Mouse (Mus musculus): ENCODE results near the gene Rps27l. TPM values are rescaled to one million over a fixed set of nuclear protein-coding genes. Genes with fewer than 3 reads are reported as not detected.

The Rps27l gene
- polyA plus RNA-seq, 1 experiment from 2014 or later, result 705 TPM

DNA sequence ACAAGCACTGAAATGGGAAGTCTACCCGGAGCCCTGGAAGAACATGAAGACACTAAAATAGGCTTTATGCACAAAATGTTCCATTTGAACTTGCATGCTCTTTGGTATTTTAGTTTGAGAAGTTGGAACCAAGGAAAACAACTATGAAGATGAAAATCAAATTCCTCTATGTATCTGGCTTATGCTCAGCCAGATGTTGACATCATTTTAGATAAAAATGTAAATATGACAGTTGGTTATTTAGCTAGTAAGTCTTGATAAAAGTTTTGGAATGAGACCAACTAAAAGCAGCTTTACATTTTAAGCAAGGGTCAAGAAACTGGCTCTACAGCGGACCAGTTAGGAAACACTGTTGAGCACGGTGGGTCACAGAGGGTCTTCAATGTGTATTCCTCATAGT, 31.3 kb upstream of the Rps27l start:
- peaks cover 4% of the 10 kb centered on the region; the same call in 1 of the 2 replicates for H3K36me3 ChIP-seq
- DNase-seq (ENCODE audit: low spot score), result no peak
- peaks cover 39% of the 10 kb centered on the region for H3K4me1 ChIP-seq
- no peaks in the 10 kb centered on the region for H3K9me3 ChIP-seq
- H3K27me3 ChIP-seq (ENCODE audit: insufficient read depth, poor library complexity, severe bottlenecking), result no peaks in the 10 kb centered on the region
- H3K27ac ChIP-seq, result no peak overlapping the region
- no peak overlapping the region for H3K4me3 ChIP-seq
- WGBS, result 93% methylated on average over 3 of the region's 3 CpGs

GRCm38 (mm10) chr9:66915401-66915800, 30.5 kb upstream of the Rps27l start:
- Histone ChIP-seq H3K4me1 (peaks cover 34% of the 10 kb centered on the region), H3K9me3 (no peaks in the 10 kb centered on the region), H3K27ac (peak overlapping the region; percentile 42), H3K36me3 (peaks cover 4% of the 10 kb centered on the region; the same call in 1 of the 2 replicates), H3K4me3 (no peak overlapping the region), H3K27me3 (ENCODE audit: insufficient read depth, poor library complexity, severe bottlenecking) (no peaks in the 10 kb centered on the region)
- no peak for DNase-seq (ENCODE audit: low spot score)
- 83% methylated on average over 5 of the region's 5 CpGs for WGBS

GRCm38 (mm10) chr9:66915869-66916785, 29.8 kb upstream of the Rps27l start:
- H3K4me1 ChIP-seq, result peaks cover 36% of the 10 kb centered on the region
- DNase-seq (ENCODE audit: low spot score), result no peak
- peak overlapping the region; percentile 42; the same call in 1 of the 2 replicates for H3K27ac ChIP-seq
- H3K9me3 ChIP-seq, result no peaks in the 10 kb centered on the region
- H3K27me3 ChIP-seq (ENCODE audit: insufficient read depth, poor library complexity, severe bottlenecking), result no peaks in the 10 kb centered on the region
- WGBS, result 65% methylated on average over 9 of the region's 9 CpGs
- peaks cover 4% of the 10 kb centered on the region; the same call in 1 of the 2 replicates for H3K36me3 ChIP-seq
- no peak overlapping the region for H3K4me3 ChIP-seq

- Histone ChIP-seq H3K27ac (peak overlapping the region; percentile 37; the same call in 1 of the 2 replicates), H3K4me1 (peaks cover 36% of the 10 kb centered on the region)
- WGBS, result 86% methylated on average over 8 of the region's 8 CpGs
Observed at GRCm38 (mm10) chr9:66917216-66917891, 28.5 kb upstream of the Rps27l start.

GRCm38 (mm10) chr9:66917892-66918255, 28.0 kb upstream of the Rps27l start:
- Histone ChIP-seq H3K9me3 (no peaks in the 10 kb centered on the region), H3K27ac (no peak overlapping the region), H3K36me3 (peaks cover 2% of the 10 kb centered on the region; the same call in 1 of the 2 replicates), H3K4me1 (peaks cover 36% of the 10 kb centered on the region), H3K4me3 (0 out of 2 replicates have a peak overlapping the region, but pooled peaks have one; percentile 95), H3K27me3 (ENCODE audit: insufficient read depth, poor library complexity, severe bottlenecking) (no peaks in the 10 kb centered on the region)
- WGBS, result 73% methylated on average over 1 of the region's 1 CpGs
- DNase-seq (ENCODE audit: low spot score), result peak; percentile 20

More at GRCm38 (mm10) chr9:66917216-66917891, 28.5 kb upstream of the Rps27l start:
- peak; percentile 62 for DNase-seq (ENCODE audit: low spot score)
- Histone ChIP-seq H3K36me3 (peaks cover 4% of the 10 kb centered on the region; the same call in 1 of the 2 replicates), H3K27me3 (ENCODE audit: insufficient read depth, poor library complexity, severe bottlenecking) (no peaks in the 10 kb centered on the region), H3K9me3 (no peaks in the 10 kb centered on the region), H3K4me3 (no peak overlapping the region)

- peak; percentile 74 for DNase-seq (ENCODE audit: low spot score)
- WGBS, result 3% methylated on average over 27 of the region's 27 CpGs
Observed at GRCm38 (mm10) chr9:66918672-66919330, 27.1 kb upstream of the Rps27l start.

GRCm38 (mm10) chr9:66919382-66919971, 26.4 kb upstream of the Rps27l start, which contains the start of gene Rab8b:
Rab8b (minus strand) TSS chr9:66919687.
- H3K27ac ChIP-seq, result peak within 1 kb of the TSS; percentile 96
- H3K4me1 ChIP-seq, result peaks cover 34% of the 10 kb centered on the region
- H3K9me3 ChIP-seq, result no peaks in the 10 kb centered on the region
- peak; percentile 99 for DNase-seq (ENCODE audit: low spot score)
- no peaks in the 10 kb centered on the region for H3K36me3 ChIP-seq
- no peaks in the 10 kb centered on the region for H3K27me3 ChIP-seq (ENCODE audit: insufficient read depth, poor library complexity, severe bottlenecking)
- peak within 1 kb of the TSS; percentile 95 for H3K4me3 ChIP-seq
- WGBS, result under 1% methylated on average over 49 of the region's 49 CpGs

More at GRCm38 (mm10) chr9:66918672-66919330, 27.1 kb upstream of the Rps27l start:
- Histone ChIP-seq H3K27ac (peak overlapping the region; percentile 96), H3K4me1 (peaks cover 34% of the 10 kb centered on the region), H3K9me3 (no peaks in the 10 kb centered on the region), H3K4me3 (peak overlapping the region; percentile 95), H3K36me3 (no peaks in the 10 kb centered on the region), H3K27me3 (ENCODE audit: insufficient read depth, poor library complexity, severe bottlenecking) (no peaks in the 10 kb centered on the region)

- 0% methylated on average over 14 of the region's 14 CpGs for WGBS
- peak overlapping the region; percentile 95 for H3K4me3 ChIP-seq
- no peak for DNase-seq (ENCODE audit: low spot score)
- peak overlapping the region; percentile 96 for H3K27ac ChIP-seq
- no peaks in the 10 kb centered on the region for H3K27me3 ChIP-seq (ENCODE audit: insufficient read depth, poor library complexity, severe bottlenecking)
- H3K9me3 ChIP-seq, result no peaks in the 10 kb centered on the region
- H3K36me3 ChIP-seq, result no peaks in the 10 kb centered on the region
- peaks cover 33% of the 10 kb centered on the region for H3K4me1 ChIP-seq
Observed at GRCm38 (mm10) chr9:66919981-66920380, 25.9 kb upstream of the Rps27l start.

DNA sequence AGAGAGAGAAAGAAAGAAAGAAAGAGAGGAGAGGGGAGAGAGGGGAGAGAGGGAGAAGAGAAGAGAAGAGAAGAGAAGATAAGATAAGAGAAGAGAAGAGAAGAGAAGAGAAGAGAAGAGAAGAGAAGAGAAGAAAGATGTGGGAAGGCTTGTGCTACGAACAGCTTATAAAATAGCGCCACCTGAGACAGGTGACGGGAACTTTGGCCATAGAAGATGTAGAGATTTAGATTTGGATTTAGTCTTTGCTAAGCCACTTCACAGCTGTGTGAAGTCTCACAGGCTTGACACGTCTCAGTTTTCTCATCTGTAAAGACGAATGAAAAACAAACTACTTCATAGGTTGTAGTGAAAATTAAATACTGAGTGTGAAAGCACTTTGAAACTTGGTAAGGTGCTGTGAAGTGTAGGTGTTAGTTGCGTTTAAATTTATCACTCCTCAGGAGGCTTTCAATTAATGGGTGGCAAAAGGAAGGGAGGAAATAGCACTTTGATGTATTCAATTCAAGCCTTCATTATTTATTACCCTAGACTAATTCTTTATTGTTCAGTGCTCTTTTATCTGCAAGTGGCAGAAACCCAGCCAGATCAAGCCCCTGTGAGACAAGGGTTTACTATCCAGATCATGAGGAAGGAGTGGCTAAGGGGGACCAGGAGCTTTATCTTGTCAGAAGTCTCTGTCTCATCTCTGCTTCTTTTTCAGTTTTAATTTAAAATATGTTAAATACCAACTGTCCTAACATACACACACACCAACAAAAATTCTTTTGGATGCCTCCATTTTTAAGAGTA, 25.2 kb upstream of the Rps27l start:
- WGBS, result 3% methylated on average over 6 of the region's 6 CpGs
- peak overlapping the region; percentile 96; the same call in 1 of the 2 replicates for H3K27ac ChIP-seq

DNA sequence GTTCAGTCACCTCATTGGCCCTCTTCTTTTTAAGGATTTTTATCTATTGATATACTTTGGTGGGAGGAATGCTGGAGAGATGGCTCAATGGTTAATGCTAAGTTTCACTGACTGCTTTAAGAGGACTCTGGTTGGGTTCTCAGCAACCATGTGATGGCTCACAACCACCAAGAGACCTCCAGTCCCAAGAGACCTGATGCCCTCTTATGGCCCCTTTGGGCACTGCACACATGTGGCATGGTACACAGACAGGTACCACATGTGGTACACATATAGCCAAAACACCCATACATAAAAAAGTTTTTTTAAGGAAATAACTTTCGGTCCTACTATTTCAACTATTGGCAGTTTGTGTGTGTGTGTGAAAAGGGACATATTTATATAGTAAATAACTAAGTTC, 23.8 kb upstream of the Rps27l start:
- peak; percentile 63 for DNase-seq (ENCODE audit: low spot score)
- WGBS, result 93% methylated on average over 1 of the region's 1 CpGs
- H3K27me3 ChIP-seq (ENCODE audit: insufficient read depth, poor library complexity, severe bottlenecking), result no peaks in the 10 kb centered on the region

More for the DNA sequence above, 25.2 kb upstream of the Rps27l start:
- peaks cover 27% of the 10 kb centered on the region for H3K4me1 ChIP-seq
- no peaks in the 10 kb centered on the region for H3K9me3 ChIP-seq
- peak overlapping the region; percentile 95 for H3K4me3 ChIP-seq
- no peaks in the 10 kb centered on the region for H3K27me3 ChIP-seq (ENCODE audit: insufficient read depth, poor library complexity, severe bottlenecking)
- no peaks in the 10 kb centered on the region for H3K36me3 ChIP-seq
- peak; percentile 22 for DNase-seq (ENCODE audit: low spot score)

DNA sequence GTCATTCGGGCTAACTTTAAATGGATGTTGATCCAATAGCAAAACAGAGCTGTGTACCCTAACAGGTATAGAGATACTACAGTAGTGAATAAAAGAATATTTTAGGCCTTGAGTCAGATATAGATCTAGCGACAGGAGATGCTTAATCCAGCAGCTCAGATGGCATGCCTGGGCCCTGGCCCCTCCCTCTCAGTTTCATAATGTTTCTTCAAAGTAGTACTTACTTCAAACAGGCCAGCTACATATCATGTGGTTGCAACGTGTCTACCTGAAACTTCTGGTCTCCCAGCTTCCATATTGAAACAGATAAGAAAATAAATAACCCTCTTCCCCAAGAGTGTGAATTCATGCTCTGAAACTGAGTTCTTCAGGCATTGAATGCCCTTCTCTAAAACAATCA, 20.0 kb upstream of the Rps27l start:
- WGBS, result 74% methylated on average over 3 of the region's 3 CpGs
- H3K27ac ChIP-seq, result no peak overlapping the region
- H3K4me3 ChIP-seq, result no peak overlapping the region
- H3K36me3 ChIP-seq, result no peaks in the 10 kb centered on the region
- H3K27me3 ChIP-seq (ENCODE audit: insufficient read depth, poor library complexity, severe bottlenecking), result no peaks in the 10 kb centered on the region
- H3K9me3 ChIP-seq, result no peaks in the 10 kb centered on the region
- H3K4me1 ChIP-seq, result no peaks in the 10 kb centered on the region
- peak; percentile 42 for DNase-seq (ENCODE audit: low spot score)

More for the DNA sequence above, 23.8 kb upstream of the Rps27l start:
- Histone ChIP-seq H3K9me3 (no peaks in the 10 kb centered on the region), H3K27ac (no peak overlapping the region), H3K4me1 (peaks cover 14% of the 10 kb centered on the region; the same call in 1 of the 2 replicates), H3K36me3 (no peaks in the 10 kb centered on the region), H3K4me3 (no peak overlapping the region)

Data from heart, embryonic 10.5 days (tissue).